Mouse (Mus musculus): Measurements from ENCODE around the gene Lair1.

The Lair1 gene

DNA sequence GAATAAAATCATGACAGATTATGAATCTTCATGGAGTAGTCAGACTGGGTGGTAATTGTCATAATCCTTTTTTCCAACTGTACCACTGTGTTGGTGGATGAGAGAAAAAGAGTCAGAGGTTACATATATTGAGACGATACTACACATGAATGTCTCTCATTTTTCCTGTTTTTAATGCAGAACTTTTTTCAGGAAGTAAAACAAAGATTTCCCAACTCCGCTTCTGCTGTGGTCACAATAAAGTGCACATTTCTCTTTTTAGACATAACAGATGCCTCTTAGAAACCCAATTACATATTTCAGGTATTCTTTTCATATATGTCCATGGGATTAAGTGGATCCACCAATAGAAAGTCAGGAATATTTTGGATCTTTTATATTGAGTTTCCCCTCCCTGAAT is 101.0 kb downstream of the Lair1 start:
- no peak for DNase-seq (ENCODE audit: low read depth)

GRCm38 (mm10) chr7:3957387-3957786 is 105.6 kb downstream of the Lair1 start:
- no peak for DNase-seq (ENCODE audit: low read depth)

Measured in naive thymus-derived CD4-positive, alpha-beta T cell, adult 2 months (primary cell).